Mouse (Mus musculus): Measurements from ENCODE around the gene Pom121l2. TPM values are rescaled to one million over a fixed set of nuclear protein-coding genes. Genes with fewer than 3 reads are reported as not detected.

Pom121l2 gene
- polyA plus RNA-seq, 1 experiment from 2014 or later = not detected

- ATAC-seq = no peak
- Histone ChIP-seq H3K27me3 (replicated peaks; ENCODE audit: control insufficient read depth, insufficient read depth, low read length) (peaks cover 63% of the 10 kb centered on the region), H3K4me3 (ENCODE audit: low read depth, low read length) (no peak overlapping the region), H3K9me3 (ENCODE audit: control insufficient read depth) (no peaks in the 10 kb centered on the region), H3K27ac (ENCODE audit: low read depth, low read length) (no peak overlapping the region), H3K4me2 (replicated peaks; ENCODE audit: low read depth) (no peak overlapping the region), H3K36me3 (ENCODE audit: control insufficient read depth, insufficient read depth) (no peaks in the 10 kb centered on the region), H3K9ac (ENCODE audit: low read depth, low read length) (no peak overlapping the region), H3K4me1 (replicated peaks; ENCODE audit: control insufficient read depth, insufficient read depth, low read length) (0 out of 2 replicates have a peak, but pooled peaks cover 3% of the 10 kb centered on the region)
- TF ChIP-seq CTCF (IDR thresholded peaks at IDR 0.05; ENCODE audit: low read depth) = no peak
- 16% methylated on average over 13 of the region's 13 CpGs for WGBS
Measured at GRCm38 (mm10) chr13:22013716-22014115, 32.7 kb downstream of the Pom121l2 start.

- Histone ChIP-seq H3K4me1 (replicated peaks; ENCODE audit: control insufficient read depth, insufficient read depth, low read length) (0 out of 2 replicates have a peak, but pooled peaks cover 3% of the 10 kb centered on the region), H3K36me3 (ENCODE audit: control insufficient read depth, insufficient read depth) (no peaks in the 10 kb centered on the region), H3K27me3 (replicated peaks; ENCODE audit: control insufficient read depth, insufficient read depth, low read length) (peaks cover 57% of the 10 kb centered on the region), H3K9ac (ENCODE audit: low read depth, low read length) (no peak overlapping the region), H3K27ac (ENCODE audit: low read depth, low read length) (no peak overlapping the region), H3K9me3 (ENCODE audit: control insufficient read depth) (no peaks in the 10 kb centered on the region), H3K4me3 (ENCODE audit: low read depth, low read length) (peak overlapping the region; percentile 20), H3K4me2 (replicated peaks; ENCODE audit: low read depth) (peak overlapping the region; percentile 22)
- no peak for ATAC-seq
- TF ChIP-seq CTCF (IDR thresholded peaks at IDR 0.05; ENCODE audit: low read depth) = no peak
- WGBS = 11% methylated on average over 17 of the region's 17 CpGs
Measured at GRCm38 (mm10) chr13:22014411-22014845, 33.4 kb downstream of the Pom121l2 start.

- no peaks in the 10 kb centered on the region for H3K36me3 ChIP-seq (ENCODE audit: control insufficient read depth, insufficient read depth)
- peak overlapping the region; percentile 35 for H3K4me2 ChIP-seq (replicated peaks; ENCODE audit: low read depth)
- ATAC-seq = peak; percentile 84
- H3K9ac ChIP-seq (ENCODE audit: low read depth, low read length) = no peak overlapping the region
- no peak overlapping the region for H3K27ac ChIP-seq (ENCODE audit: low read depth, low read length)
- H3K9me3 ChIP-seq (ENCODE audit: control insufficient read depth) = no peaks in the 10 kb centered on the region
- H3K4me3 ChIP-seq (ENCODE audit: low read depth, low read length) = peak overlapping the region; percentile 26
- 14% methylated on average over 27 of the region's 27 CpGs for WGBS
- peaks cover 44% of the 10 kb centered on the region for H3K27me3 ChIP-seq (replicated peaks; ENCODE audit: control insufficient read depth, insufficient read depth, low read length)
- H3K4me1 ChIP-seq (replicated peaks; ENCODE audit: control insufficient read depth, insufficient read depth, low read length) = 0 out of 2 replicates have a peak, but pooled peaks cover 3% of the 10 kb centered on the region
- TF ChIP-seq CTCF (IDR thresholded peaks at IDR 0.05; ENCODE audit: low read depth) = peak; percentile 29
Measured at GRCm38 (mm10) chr13:22015479-22016450, 34.8 kb downstream of the Pom121l2 start.

- ATAC-seq = peak; percentile 61
- no peaks in the 10 kb centered on the region for H3K9me3 ChIP-seq (ENCODE audit: control insufficient read depth)
- H3K4me3 ChIP-seq (ENCODE audit: low read depth, low read length) = peak overlapping the region; percentile 51
- TF ChIP-seq CTCF (IDR thresholded peaks at IDR 0.05; ENCODE audit: low read depth) = no peak
- H3K27ac ChIP-seq (ENCODE audit: low read depth, low read length) = no peak overlapping the region
- peak overlapping the region; percentile 53 for H3K9ac ChIP-seq (ENCODE audit: low read depth, low read length)
- H3K27me3 ChIP-seq (replicated peaks; ENCODE audit: control insufficient read depth, insufficient read depth, low read length) = peaks cover 7% of the 10 kb centered on the region
- 0 out of 2 replicates have a peak, but pooled peaks cover 3% of the 10 kb centered on the region for H3K4me1 ChIP-seq (replicated peaks; ENCODE audit: control insufficient read depth, insufficient read depth, low read length)
- 1% methylated on average over 44 of the region's 44 CpGs for WGBS
- H3K36me3 ChIP-seq (ENCODE audit: control insufficient read depth, insufficient read depth) = no peaks in the 10 kb centered on the region
- H3K4me2 ChIP-seq (replicated peaks; ENCODE audit: low read depth) = peak overlapping the region; percentile 70
Measured at GRCm38 (mm10) chr13:22019934-22020835, 39.2 kb downstream of the Pom121l2 start.

- peak; percentile 67 for ATAC-seq
- no peak for TF ChIP-seq CTCF (IDR thresholded peaks at IDR 0.05; ENCODE audit: low read depth)
- H3K4me1 ChIP-seq (replicated peaks; ENCODE audit: control insufficient read depth, insufficient read depth, low read length) = 0 out of 2 replicates have a peak, but pooled peaks cover 3% of the 10 kb centered on the region
- no peaks in the 10 kb centered on the region for H3K9me3 ChIP-seq (ENCODE audit: control insufficient read depth)
- H3K4me3 ChIP-seq (ENCODE audit: low read depth, low read length) = peak overlapping the region; percentile 51
- H3K9ac ChIP-seq (ENCODE audit: low read depth, low read length) = peak overlapping the region; percentile 53
- H3K27me3 ChIP-seq (replicated peaks; ENCODE audit: control insufficient read depth, insufficient read depth, low read length) = 0 out of 2 replicates have a peak, but pooled peaks cover 3% of the 10 kb centered on the region
- H3K4me2 ChIP-seq (replicated peaks; ENCODE audit: low read depth) = peak overlapping the region; percentile 70
- H3K36me3 ChIP-seq (ENCODE audit: control insufficient read depth, insufficient read depth) = no peaks in the 10 kb centered on the region
- WGBS = 0% methylated on average over 8 of the region's 8 CpGs
- H3K27ac ChIP-seq (ENCODE audit: low read depth, low read length) = no peak overlapping the region
Measured at GRCm38 (mm10) chr13:22020901-22021339, 39.9 kb downstream of the Pom121l2 start.
